Mouse (Mus musculus): ENCODE data around the gene Pdpr. TPM values are rescaled to one million over a fixed set of nuclear protein-coding genes. Genes with fewer than 3 reads are reported as not detected.
A peak's percentile ranks its signal among the peaks of the same experiment; 100 is the strongest.
"Not testable (repeated sequence)": the region's sequence is repeated elsewhere in the genome, so short reads cannot be mapped to it uniquely, and the experiment has no call there.

Pdpr gene
- polyA plus RNA-seq, 1 experiment, result 21.5 TPM

DNA sequence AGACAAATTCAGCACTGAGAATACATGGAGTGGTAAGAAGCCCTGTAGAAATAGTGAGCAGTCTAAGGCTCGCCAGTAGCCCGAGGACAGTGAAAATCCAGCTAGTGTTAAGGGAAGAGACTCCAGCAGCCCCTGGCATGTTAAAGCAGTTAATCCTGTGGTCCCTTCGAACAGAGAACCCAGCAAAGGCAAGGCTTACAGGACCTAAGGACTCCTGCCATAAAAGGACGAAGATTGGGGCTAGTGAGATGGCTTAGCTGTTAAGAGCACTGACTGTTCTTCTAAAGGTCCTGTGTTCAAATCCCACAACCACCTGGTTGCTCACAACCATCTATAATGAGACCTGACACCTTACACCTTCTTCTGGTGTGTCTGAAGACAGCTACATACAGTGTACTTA, 28.1 kb upstream of the Pdpr start:
- Histone ChIP-seq H3K4me1 (ENCODE audit: control insufficient read depth, insufficient read depth, low read length) (no peaks in the 10 kb centered on the region), H3K27me3 (replicated peaks; ENCODE audit: control insufficient read depth, insufficient read depth, low read length) (no peaks in the 10 kb centered on the region), H3K27ac (ENCODE audit: insufficient read depth, low read depth, low read length) (no peak overlapping the region), H3K36me3 (ENCODE audit: control insufficient read depth, insufficient read depth, low read length) (no peaks in the 10 kb centered on the region), H3K4me3 (ENCODE audit: insufficient read depth, low read depth, low read length) (no peak overlapping the region)
- no peak for DNase-seq
- 82% methylated on average over 4 of the region's 4 CpGs for WGBS
- TF ChIP-seq POLR2A (IDR thresholded peaks at IDR 0.05; ENCODE audit: low read depth, low read length), result no peak
- TF ChIP-seq CTCF (conservative IDR thresholded peaks at IDR 0.05; ENCODE audit: insufficient read depth, insufficient read length, low read depth, low read length), result no peak

GRCm38 (mm10) chr8:111067439-111067838, 27.0 kb upstream of the Pdpr start:
- H3K4me1 ChIP-seq (ENCODE audit: control insufficient read depth, insufficient read depth, low read length), result no peaks in the 10 kb centered on the region
- H3K4me3 ChIP-seq (ENCODE audit: insufficient read depth, low read depth, low read length), result no peak overlapping the region
- H3K27me3 ChIP-seq (replicated peaks; ENCODE audit: control insufficient read depth, insufficient read depth, low read length), result no peaks in the 10 kb centered on the region
- H3K36me3 ChIP-seq (ENCODE audit: control insufficient read depth, insufficient read depth, low read length), result no peaks in the 10 kb centered on the region
- whole genome bisulfite sequencing, result 48% methylated on average over 10 of the region's 10 CpGs
- TF ChIP-seq POLR2A (IDR thresholded peaks at IDR 0.05; ENCODE audit: low read depth, low read length), result no peak
- no peak for TF ChIP-seq CTCF (conservative IDR thresholded peaks at IDR 0.05; ENCODE audit: insufficient read depth, insufficient read length, low read depth, low read length)
- H3K27ac ChIP-seq (ENCODE audit: insufficient read depth, low read depth, low read length), result no peak overlapping the region
- DNase-seq, result no peak

- H3K4me1 ChIP-seq (ENCODE audit: control insufficient read depth, insufficient read depth, low read length); H3K27me3 ChIP-seq (replicated peaks; ENCODE audit: control insufficient read depth, insufficient read depth, low read length); H3K27ac ChIP-seq (ENCODE audit: insufficient read depth, low read depth, low read length); H3K36me3 ChIP-seq (ENCODE audit: control insufficient read depth, insufficient read depth, low read length); H3K4me3 ChIP-seq (ENCODE audit: insufficient read depth, low read depth, low read length); DNase-seq: not testable (repeated sequence)
- 93% methylated on average over 9 of the region's 9 CpGs for WGBS
These were observed 25.8 kb upstream of the Pdpr start for GRCm38 (mm10) chr8:111068660-111069059.

DNA sequence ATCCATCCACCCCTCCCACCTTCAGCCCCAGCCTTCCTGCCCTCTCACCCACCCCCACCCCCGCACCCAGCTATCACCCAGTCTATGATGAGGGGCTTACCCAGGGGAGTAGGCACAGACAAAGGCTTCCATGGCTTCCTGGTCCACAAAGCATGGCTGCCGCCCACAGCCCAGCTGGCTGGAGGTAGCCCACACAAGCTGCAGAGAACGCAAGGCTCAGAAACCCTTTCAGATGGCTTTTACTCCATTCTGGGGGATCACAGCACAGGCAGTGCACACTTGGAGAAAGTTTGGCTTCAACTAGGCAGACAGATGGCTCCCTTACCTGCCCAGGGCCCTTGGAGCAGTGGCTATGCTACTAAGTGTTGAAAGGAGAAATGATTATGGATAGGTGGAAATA, 18.5 kb upstream of the Pdpr start:
- DNase-seq, result no peak
- no peaks in the 10 kb centered on the region for H3K36me3 ChIP-seq (ENCODE audit: control insufficient read depth, insufficient read depth, low read length)
- TF ChIP-seq CTCF (conservative IDR thresholded peaks at IDR 0.05; ENCODE audit: insufficient read depth, insufficient read length, low read depth, low read length), result no peak
- no peak for TF ChIP-seq POLR2A (IDR thresholded peaks at IDR 0.05; ENCODE audit: low read depth, low read length)
- H3K4me3 ChIP-seq (ENCODE audit: insufficient read depth, low read depth, low read length), result no peak overlapping the region
- H3K27me3 ChIP-seq (replicated peaks; ENCODE audit: control insufficient read depth, insufficient read depth, low read length), result no peaks in the 10 kb centered on the region
- peaks cover 9% of the 10 kb centered on the region; the same call in 1 of the 2 replicates for H3K4me1 ChIP-seq (ENCODE audit: control insufficient read depth, insufficient read depth, low read length)
- 92% methylated on average over 3 of the region's 3 CpGs for WGBS
- H3K27ac ChIP-seq (ENCODE audit: insufficient read depth, low read depth, low read length), result no peak overlapping the region

DNA sequence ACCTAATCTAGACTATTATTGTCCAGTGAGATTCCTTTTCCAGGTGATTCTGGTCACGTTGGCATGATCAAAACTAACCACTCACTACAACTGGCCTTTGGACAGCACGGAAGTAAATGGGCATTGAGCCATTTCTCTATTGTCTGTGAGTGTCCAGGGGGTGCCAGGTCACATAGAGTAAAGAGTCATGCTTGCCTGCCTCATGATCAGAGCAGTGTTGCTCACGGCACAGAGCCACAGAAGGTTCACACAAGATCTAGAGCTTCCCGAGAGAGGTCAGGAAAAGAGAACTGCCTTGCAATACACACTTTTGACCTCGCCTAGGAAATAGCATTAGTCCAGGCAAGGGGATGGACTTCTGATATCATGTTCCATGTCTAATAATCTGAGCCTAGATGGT, 15.0 kb upstream of the Pdpr start:
- Histone ChIP-seq H3K4me3 (ENCODE audit: insufficient read depth, low read depth, low read length) (no peak overlapping the region), H3K27me3 (replicated peaks; ENCODE audit: control insufficient read depth, insufficient read depth, low read length) (no peaks in the 10 kb centered on the region), H3K4me1 (ENCODE audit: control insufficient read depth, insufficient read depth, low read length) (peaks cover 9% of the 10 kb centered on the region; the same call in 1 of the 2 replicates), H3K36me3 (ENCODE audit: control insufficient read depth, insufficient read depth, low read length) (no peaks in the 10 kb centered on the region), H3K27ac (ENCODE audit: insufficient read depth, low read depth, low read length) (no peak overlapping the region; the same call in 1 of the 2 replicates)
- 18% methylated on average over 5 of the region's 5 CpGs for WGBS
- peak; percentile 76 for DNase-seq
- TF ChIP-seq POLR2A (IDR thresholded peaks at IDR 0.05; ENCODE audit: low read depth, low read length) (no peak), CTCF (conservative IDR thresholded peaks at IDR 0.05; ENCODE audit: insufficient read depth, insufficient read length, low read depth, low read length) (no peak)

- no peaks in the 10 kb centered on the region for H3K27me3 ChIP-seq (replicated peaks; ENCODE audit: control insufficient read depth, insufficient read depth, low read length)
- peaks cover 9% of the 10 kb centered on the region; the same call in 1 of the 2 replicates for H3K4me1 ChIP-seq (ENCODE audit: control insufficient read depth, insufficient read depth, low read length)
- H3K36me3 ChIP-seq (ENCODE audit: control insufficient read depth, insufficient read depth, low read length), result no peaks in the 10 kb centered on the region
- no peak for TF ChIP-seq POLR2A (IDR thresholded peaks at IDR 0.05; ENCODE audit: low read depth, low read length)
- peak; percentile 71 for TF ChIP-seq CTCF (conservative IDR thresholded peaks at IDR 0.05; ENCODE audit: insufficient read depth, insufficient read length, low read depth, low read length)
- DNase-seq, result peak; percentile 67
- H3K4me3 ChIP-seq (ENCODE audit: insufficient read depth, low read depth, low read length), result no peak overlapping the region
- no peak overlapping the region; the same call in 1 of the 2 replicates for H3K27ac ChIP-seq (ENCODE audit: insufficient read depth, low read depth, low read length)
- 13% methylated on average over 6 of the region's 6 CpGs for WGBS
These were observed 14.6 kb upstream of the Pdpr start for GRCm38 (mm10) chr8:111079861-111080271.

DNA sequence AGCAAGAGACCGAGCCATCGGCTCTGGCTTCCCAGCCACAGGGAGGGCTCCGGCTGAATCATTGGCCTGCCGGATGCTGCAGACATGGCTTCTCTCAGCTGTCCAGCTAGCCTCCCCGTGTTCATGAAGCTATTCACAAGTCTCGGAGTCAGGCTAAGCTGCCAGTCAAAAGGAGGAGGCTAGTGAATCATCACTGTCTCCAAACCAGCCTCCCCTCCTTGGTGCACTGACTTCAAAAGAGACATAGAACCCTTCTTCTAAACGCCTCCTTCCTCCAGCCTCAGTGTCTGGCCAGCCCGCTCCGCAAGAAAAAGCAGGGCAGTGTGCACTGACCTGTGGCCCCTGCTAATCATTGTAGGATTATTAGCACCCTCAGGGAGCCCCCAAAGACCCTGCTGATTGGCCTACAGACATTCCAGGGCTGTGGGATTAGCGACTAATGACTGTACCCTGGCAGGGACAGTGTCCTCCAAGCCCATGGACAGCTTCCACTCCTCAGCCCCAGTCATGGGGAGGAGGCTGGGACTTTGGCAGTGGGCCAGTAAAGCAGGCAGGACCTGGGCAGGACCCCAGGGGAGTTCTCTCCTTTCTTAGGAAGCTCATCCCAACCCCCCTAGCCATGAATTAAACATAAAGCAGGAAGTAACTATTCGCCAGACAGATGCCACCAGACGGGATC, 12.7 kb upstream of the Pdpr start:
- H3K4me3 ChIP-seq (ENCODE audit: insufficient read depth, low read depth, low read length), result no peak overlapping the region
- no peaks in the 10 kb centered on the region for H3K27me3 ChIP-seq (replicated peaks; ENCODE audit: control insufficient read depth, insufficient read depth, low read length)
- no peak overlapping the region for H3K27ac ChIP-seq (ENCODE audit: insufficient read depth, low read depth, low read length)
- no peaks in the 10 kb centered on the region for H3K36me3 ChIP-seq (ENCODE audit: control insufficient read depth, insufficient read depth, low read length)
- 38% methylated on average over 12 of the region's 12 CpGs for WGBS
- TF ChIP-seq POLR2A (IDR thresholded peaks at IDR 0.05; ENCODE audit: low read depth, low read length) (no peak), CTCF (conservative IDR thresholded peaks at IDR 0.05; ENCODE audit: insufficient read depth, insufficient read length, low read depth, low read length) (no peak)
- peaks cover 9% of the 10 kb centered on the region; the same call in 1 of the 2 replicates for H3K4me1 ChIP-seq (ENCODE audit: control insufficient read depth, insufficient read depth, low read length)
- DNase-seq, result no peak

DNA sequence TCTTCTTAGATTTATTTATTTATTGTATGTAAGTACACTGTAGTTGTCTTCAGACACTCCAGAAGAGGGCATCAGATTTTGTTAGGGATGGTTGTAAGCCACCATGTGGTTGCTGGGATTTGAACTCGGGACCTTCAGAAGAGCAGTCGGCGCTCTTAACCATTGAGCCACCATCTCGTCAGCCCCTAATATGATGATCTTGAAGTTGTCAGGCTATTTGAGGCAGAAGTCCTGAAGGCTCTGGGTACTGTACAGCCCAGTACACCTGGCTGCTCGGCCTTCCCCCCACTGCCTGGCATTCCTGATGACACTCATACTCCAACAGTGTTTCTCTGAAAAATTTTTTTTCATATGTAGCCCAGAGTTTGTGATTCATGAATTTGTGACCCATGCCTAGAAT, 10.5 kb upstream of the Pdpr start:
- H3K36me3 ChIP-seq (ENCODE audit: control insufficient read depth, insufficient read depth, low read length); H3K27me3 ChIP-seq (replicated peaks; ENCODE audit: control insufficient read depth, insufficient read depth, low read length); H3K4me3 ChIP-seq (ENCODE audit: insufficient read depth, low read depth, low read length); DNase-seq; H3K27ac ChIP-seq (ENCODE audit: insufficient read depth, low read depth, low read length); H3K4me1 ChIP-seq (ENCODE audit: control insufficient read depth, insufficient read depth, low read length): not testable (repeated sequence)
- WGBS, result 90% methylated on average over 5 of the region's 5 CpGs

Measured in kidney, adult 2 months (tissue).